Mouse (Mus musculus) left cerebral cortex, postnatal 25 days (tissue): ENCODE results near the gene Bcl10. TPM values are rescaled to one million over a fixed set of nuclear protein-coding genes. Genes with fewer than 3 reads are reported as not detected.

ENCODE experiments used
- total RNA-seq, 2 experiments: library from RNA; stranded (reverse); gene quantifications; 2 replicates each; pipeline ENCODE4 v1.2.3; 2021

The Bcl10 gene
- total RNA-seq, 2 experiments from 2014 or later: 13.0 to 13.7 TPM

Other genes with a start within 250 kb of the Bcl10 start
- gene Ddah1, start 164.1 kb upstream of the Bcl10 start, total RNA-seq: 10 to 100 TPM; 63.8 to 65.5 TPM
- 10 to 100 TPM; 35.7 to 45.1 TPM for gene 2410004B18Rik, start 15.2 kb downstream of the Bcl10 start, total RNA-seq
- 1 to 10 TPM; 2.7 to 3.8 TPM for gene Syde2, start 65.1 kb downstream of the Bcl10 start, total RNA-seq
- under 1 TPM; 0.39 to 0.50 TPM for gene Wdr63, start 185.3 kb downstream of the Bcl10 start, total RNA-seq
- not detected for gene Mcoln3, start 194.6 kb downstream of the Bcl10 start, total RNA-seq
- gene Mcoln2, start 227.0 kb downstream of the Bcl10 start, total RNA-seq: not detected